Mouse (Mus musculus): Measurements from ENCODE around the gene Cdkn2aipnl. TPM values are rescaled to one million over a fixed set of nuclear protein-coding genes. Genes with fewer than 3 reads are reported as not detected.

Cdkn2aipnl gene
- polyA plus RNA-seq (2012; rRNA removed): 89.3 and 92.4 TPM in 2 replicates

- 1% methylated on average over 62 of the region's 63 CpGs for WGBS
- peak within 1 kb of the TSS; percentile 66 for H3K27ac ChIP-seq (ENCODE audit: control insufficient read depth, insufficient read depth, low read length)
Measured at GRCm38 (mm10) chr11:51967443-51968401, at the start of gene Cdkn2aipnl. Gene Cdkn2aipnl, plus strand, starts transcription at chr11:51967661.

GRCm38 (mm10) chr11:51917951-51918350 lies 49.5 kb upstream of the Cdkn2aipnl start:
- no peak overlapping the region for H3K27ac ChIP-seq (ENCODE audit: control insufficient read depth, insufficient read depth, low read length)
- WGBS: 60% methylated on average over 2 of the region's 2 CpGs

More at GRCm38 (mm10) chr11:51967443-51968401, at the start of gene Cdkn2aipnl:
- peak within 1 kb of the TSS; percentile 77 for H3K4me3 ChIP-seq (ENCODE audit: control insufficient read depth, insufficient read depth, low read length)
- TF ChIP-seq CTCF (IDR thresholded peaks at IDR 0.05; ENCODE audit: borderline replicate concordance, control insufficient read depth, extremely low read depth, insufficient read depth, low read length, poor library complexity): peak; percentile 98
- TF ChIP-seq POLR2A (IDR thresholded peaks at IDR 0.05; ENCODE audit: control insufficient read depth, extremely low read depth, insufficient read depth, low read length, poor library complexity): 0 out of 2 replicates have a peak, but pooled peaks have one; percentile 49
- H3K36me3 ChIP-seq (ENCODE audit: control insufficient read depth, insufficient read depth, low read length): peaks cover 31% of the 10 kb centered on the region
- no peaks in the 10 kb centered on the region for H3K27me3 ChIP-seq (ENCODE audit: control insufficient read depth, insufficient read depth, low read length)
- DNase-seq: peak; percentile 99
- H3K4me1 ChIP-seq (replicated peaks; ENCODE audit: control insufficient read depth, insufficient read depth, low read length): peaks cover 29% of the 10 kb centered on the region

DNA sequence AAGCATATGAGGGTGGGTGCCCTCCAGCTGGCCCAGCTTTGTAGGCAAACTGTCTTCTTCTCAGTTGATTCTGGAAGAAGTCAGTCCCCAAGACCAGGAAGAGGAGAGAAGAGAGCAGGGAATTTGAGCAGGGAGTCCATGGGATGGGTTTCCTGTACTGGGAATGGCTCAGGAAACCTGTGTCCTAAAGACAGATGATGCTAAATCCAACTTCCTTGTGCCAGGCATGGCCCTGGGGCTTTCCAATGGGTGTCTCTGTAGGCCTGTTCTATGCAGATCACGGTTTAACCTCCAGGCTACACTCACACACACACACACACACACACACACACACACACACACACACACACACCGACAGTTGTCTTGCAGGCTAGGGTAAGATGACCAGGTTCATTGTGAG lies 48.9 kb upstream of the Cdkn2aipnl start:
- Histone ChIP-seq H3K4me1 (replicated peaks; ENCODE audit: control insufficient read depth, insufficient read depth, low read length) (peaks cover 35% of the 10 kb centered on the region), H3K27ac (ENCODE audit: control insufficient read depth, insufficient read depth, low read length) (no peak overlapping the region), H3K27me3 (ENCODE audit: control insufficient read depth, insufficient read depth, low read length) (no peaks in the 10 kb centered on the region), H3K4me3 (ENCODE audit: control insufficient read depth, insufficient read depth, low read length) (no peak overlapping the region), H3K36me3 (ENCODE audit: control insufficient read depth, insufficient read depth, low read length) (no peaks in the 10 kb centered on the region)
- 91% methylated on average over 2 of the region's 2 CpGs for WGBS
- TF ChIP-seq POLR2A (IDR thresholded peaks at IDR 0.05; ENCODE audit: control insufficient read depth, extremely low read depth, insufficient read depth, low read length, poor library complexity) (no peak), CTCF (IDR thresholded peaks at IDR 0.05; ENCODE audit: borderline replicate concordance, control insufficient read depth, extremely low read depth, insufficient read depth, low read length, poor library complexity) (no peak)
- no peak for DNase-seq

More at GRCm38 (mm10) chr11:51917951-51918350, 49.5 kb upstream of the Cdkn2aipnl start:
- peaks cover 35% of the 10 kb centered on the region for H3K4me1 ChIP-seq (replicated peaks; ENCODE audit: control insufficient read depth, insufficient read depth, low read length)
- no peak overlapping the region for H3K4me3 ChIP-seq (ENCODE audit: control insufficient read depth, insufficient read depth, low read length)
- H3K36me3 ChIP-seq (ENCODE audit: control insufficient read depth, insufficient read depth, low read length): no peaks in the 10 kb centered on the region
- no peak for DNase-seq
- H3K27me3 ChIP-seq (ENCODE audit: control insufficient read depth, insufficient read depth, low read length): no peaks in the 10 kb centered on the region
- TF ChIP-seq CTCF (IDR thresholded peaks at IDR 0.05; ENCODE audit: borderline replicate concordance, control insufficient read depth, extremely low read depth, insufficient read depth, low read length, poor library complexity) (no peak), POLR2A (IDR thresholded peaks at IDR 0.05; ENCODE audit: control insufficient read depth, extremely low read depth, insufficient read depth, low read length, poor library complexity) (no peak)

- Histone ChIP-seq H3K4me3 (ENCODE audit: control insufficient read depth, insufficient read depth, low read length) (no peak overlapping the region), H3K36me3 (ENCODE audit: control insufficient read depth, insufficient read depth, low read length) (no peaks in the 10 kb centered on the region), H3K4me1 (replicated peaks; ENCODE audit: control insufficient read depth, insufficient read depth, low read length) (peaks cover 27% of the 10 kb centered on the region), H3K27ac (ENCODE audit: control insufficient read depth, insufficient read depth, low read length) (no peak overlapping the region), H3K27me3 (ENCODE audit: control insufficient read depth, insufficient read depth, low read length) (no peaks in the 10 kb centered on the region)
- TF ChIP-seq CTCF (IDR thresholded peaks at IDR 0.05; ENCODE audit: borderline replicate concordance, control insufficient read depth, extremely low read depth, insufficient read depth, low read length, poor library complexity): no peak
- no peak for TF ChIP-seq POLR2A (IDR thresholded peaks at IDR 0.05; ENCODE audit: control insufficient read depth, extremely low read depth, insufficient read depth, low read length, poor library complexity)
- WGBS: 75% methylated on average over 8 of the region's 8 CpGs
- DNase-seq: no peak
Measured at GRCm38 (mm10) chr11:51921355-51922125, 45.9 kb upstream of the Cdkn2aipnl start.

GRCm38 (mm10) chr11:51922421-51922841 lies 45.0 kb upstream of the Cdkn2aipnl start:
- no peaks in the 10 kb centered on the region for H3K36me3 ChIP-seq (ENCODE audit: control insufficient read depth, insufficient read depth, low read length)
- WGBS: 86% methylated on average over 3 of the region's 3 CpGs
- H3K4me1 ChIP-seq (replicated peaks; ENCODE audit: control insufficient read depth, insufficient read depth, low read length): peaks cover 22% of the 10 kb centered on the region
- no peak overlapping the region for H3K27ac ChIP-seq (ENCODE audit: control insufficient read depth, insufficient read depth, low read length)
- no peak for DNase-seq
- H3K4me3 ChIP-seq (ENCODE audit: control insufficient read depth, insufficient read depth, low read length): no peak overlapping the region
- no peaks in the 10 kb centered on the region for H3K27me3 ChIP-seq (ENCODE audit: control insufficient read depth, insufficient read depth, low read length)
- no peak for TF ChIP-seq POLR2A (IDR thresholded peaks at IDR 0.05; ENCODE audit: control insufficient read depth, extremely low read depth, insufficient read depth, low read length, poor library complexity)
- no peak for TF ChIP-seq CTCF (IDR thresholded peaks at IDR 0.05; ENCODE audit: borderline replicate concordance, control insufficient read depth, extremely low read depth, insufficient read depth, low read length, poor library complexity)

- H3K36me3 ChIP-seq (ENCODE audit: control insufficient read depth, insufficient read depth, low read length): no peaks in the 10 kb centered on the region
- peaks cover 14% of the 10 kb centered on the region for H3K4me1 ChIP-seq (replicated peaks; ENCODE audit: control insufficient read depth, insufficient read depth, low read length)
- 6% methylated on average over 6 of the region's 6 CpGs for WGBS
- H3K27me3 ChIP-seq (ENCODE audit: control insufficient read depth, insufficient read depth, low read length): no peaks in the 10 kb centered on the region
- no peak overlapping the region for H3K4me3 ChIP-seq (ENCODE audit: control insufficient read depth, insufficient read depth, low read length)
- TF ChIP-seq POLR2A (IDR thresholded peaks at IDR 0.05; ENCODE audit: control insufficient read depth, extremely low read depth, insufficient read depth, low read length, poor library complexity) (no peak), CTCF (IDR thresholded peaks at IDR 0.05; ENCODE audit: borderline replicate concordance, control insufficient read depth, extremely low read depth, insufficient read depth, low read length, poor library complexity) (no peak)
- DNase-seq: no peak
- H3K27ac ChIP-seq (ENCODE audit: control insufficient read depth, insufficient read depth, low read length): no peak overlapping the region
Measured at GRCm38 (mm10) chr11:51925595-51925994, 41.9 kb upstream of the Cdkn2aipnl start.
